Mouse (Mus musculus) urinary bladder, postnatal 25 days (tissue): ENCODE results near the gene Vcam1.

ENCODE experiments used
- DNase-seq: peaks from one replicate; pipeline ENCODE4 v3.0.0; 2022; ENCODE audit warnings: low spot score

The Vcam1 gene

GRCm38 (mm10) chr3:116126508-116127190 is 2.8 kb downstream of the Vcam1 start:
- no peak for DNase-seq

- DNase-seq = no peak
Observed at GRCm38 (mm10) chr3:116126070-116126469, 3.4 kb downstream of the Vcam1 start.

GRCm38 (mm10) chr3:116123827-116124226 is 5.7 kb downstream of the Vcam1 start:
- no peak for DNase-seq

- DNase-seq = no peak
Observed at GRCm38 (mm10) chr3:116122696-116123095, 6.8 kb downstream of the Vcam1 start.

- DNase-seq = no peak
Observed at GRCm38 (mm10) chr3:116121026-116121425, 8.5 kb downstream of the Vcam1 start.

GRCm38 (mm10) chr3:116120391-116120790 is 9.1 kb downstream of the Vcam1 start:
- DNase-seq = no peak

- no peak for DNase-seq
Observed at GRCm38 (mm10) chr3:116119162-116119561, 10.3 kb downstream of the Vcam1 start.

GRCm38 (mm10) chr3:116117046-116117445 is 12.4 kb downstream of the Vcam1 start:
- no peak for DNase-seq

GRCm38 (mm10) chr3:116114249-116115188 is 15.0 kb downstream of the Vcam1 start:
- DNase-seq = peak; percentile 29

- no peak for DNase-seq
Observed at GRCm38 (mm10) chr3:116113443-116114241, 15.8 kb downstream of the Vcam1 start.

GRCm38 (mm10) chr3:116112816-116113405 is 16.6 kb downstream of the Vcam1 start:
- no peak for DNase-seq

GRCm38 (mm10) chr3:116105713-116106112 is 23.8 kb downstream of the Vcam1 start:
- DNase-seq = no peak

- DNase-seq = peak; percentile 7
Observed at GRCm38 (mm10) chr3:116104866-116105647, 24.4 kb downstream of the Vcam1 start.

- no peak for DNase-seq
Observed at GRCm38 (mm10) chr3:116104270-116104669, 25.2 kb downstream of the Vcam1 start.

GRCm38 (mm10) chr3:116100850-116101249 is 28.6 kb downstream of the Vcam1 start:
- DNase-seq = no peak

GRCm38 (mm10) chr3:116095934-116096333 is 33.6 kb downstream of the Vcam1 start:
- DNase-seq = no peak

- no peak for DNase-seq
Observed at GRCm38 (mm10) chr3:116095312-116095711, 34.2 kb downstream of the Vcam1 start.

GRCm38 (mm10) chr3:116094886-116095285 is 34.6 kb downstream of the Vcam1 start:
- DNase-seq = no peak

GRCm38 (mm10) chr3:116094288-116094687 is 35.2 kb downstream of the Vcam1 start:
- no peak for DNase-seq

- DNase-seq = no peak
Observed at GRCm38 (mm10) chr3:116092547-116092946, 36.9 kb downstream of the Vcam1 start.

GRCm38 (mm10) chr3:116091706-116092105 is 37.8 kb downstream of the Vcam1 start:
- DNase-seq = no peak
